Mouse (Mus musculus) ES-E14 (cell line): ENCODE results near the gene Chst3. TPM values are rescaled to one million over a fixed set of nuclear protein-coding genes. Genes with fewer than 3 reads are reported as not detected.
"Not testable (repeated sequence)": the region's sequence is repeated elsewhere in the genome, so short reads cannot be mapped to it uniquely, and the experiment has no call there.

Experiments
- DNase-seq: peaks from one replicate; pipeline ENCODE4 v3.0.0-alpha.2; 2013; ENCODE audit warnings: low read depth, low spot score
- H3K27ac ChIP-seq: 2 replicates; pipeline ENCODE4 v1.5.1; 2012; ENCODE audit warnings: low read depth, mild to moderate bottlenecking, low read length, moderate library complexity, mixed read lengths; ENCODE audit not compliant: poor library complexity, insufficient read depth, severe bottlenecking
- H3K36me3 ChIP-seq: 2 replicates; pipeline ENCODE4 v1.6.1; 2012; ENCODE audit warnings: mild to moderate bottlenecking, low read length, moderate library complexity, mixed read lengths; ENCODE audit not compliant: control insufficient read depth, poor library complexity, insufficient read depth, severe bottlenecking
- H3K4me1 ChIP-seq, 2 experiments: fragments of 150-350 bp in 1 of 2; sonication (generic) in 1 of 2; 2 replicates each; pipeline ENCODE4 v1.6.1; 2012; ENCODE audit warnings: low read length in 2 of 2, mild to moderate bottlenecking in 1 of 2, mixed read lengths in 1 of 2; ENCODE audit not compliant: control insufficient read depth in 2 of 2, insufficient read depth in 2 of 2, poor library complexity in 1 of 2
- H3K4me3 ChIP-seq, 2 experiments: fragments of 150-350 bp in 1 of 2; sonication (generic) in 1 of 2; 2 replicates each; pipeline ENCODE4 v1.5.1; 2012; ENCODE audit warnings: low read length in 2 of 2, low read depth in 1 of 2, mild to moderate bottlenecking in 1 of 2, mixed read lengths in 1 of 2; ENCODE audit not compliant: insufficient read depth in 1 of 2, poor library complexity in 1 of 2, severe bottlenecking in 1 of 2
- H3K9ac ChIP-seq: 2 replicates; pipeline ENCODE4 v1.6.1; 2012; ENCODE audit warnings: low read depth, mild to moderate bottlenecking, low read length, mixed read lengths; ENCODE audit not compliant: poor library complexity, insufficient read depth, severe bottlenecking
- H3K9me3 ChIP-seq: fragments of 150-350 bp; sonication (generic); 2 replicates; pipeline ENCODE4 v1.6.1; 2012; ENCODE audit warnings: low read depth, mild to moderate bottlenecking, low read length; ENCODE audit not compliant: control insufficient read depth, insufficient read depth
- CHD2 ChIP-seq: IDR thresholded peaks from 2 replicates; pipeline ENCODE4 v1.6.1; 2014; ENCODE audit warnings: mild to moderate bottlenecking, low read depth, low read length, inconsistent platforms
- HCFC1 ChIP-seq: IDR thresholded peaks from 2 replicates; pipeline ENCODE4 v1.6.1; 2012; ENCODE audit warnings: low read length, inconsistent platforms, borderline replicate concordance; ENCODE audit not compliant: insufficient read depth
- MAFK ChIP-seq: IDR thresholded peaks from 2 replicates; pipeline ENCODE4 v1.6.1; 2014; ENCODE audit warnings: mild to moderate bottlenecking, low read depth, low read length, inconsistent platforms; ENCODE audit not compliant: insufficient read depth
- ZC3H11A ChIP-seq: IDR thresholded peaks from 2 replicates; pipeline ENCODE4 v1.6.1; 2012; ENCODE audit warnings: low read depth, mild to moderate bottlenecking, inconsistent platforms, low read length, borderline replicate concordance
- ZNF384 ChIP-seq: IDR thresholded peaks from 2 replicates; pipeline ENCODE4 v1.6.1; 2012; ENCODE audit warnings: low read depth, low read length, inconsistent platforms
- in situ Hi-C, 2 experiments: fragments of 600-800 bp; cut with MboI; formaldehyde crosslinking; loops; one replicate each; pipeline ENCODE4 v1.15.1; 2025; ENCODE audit warnings: low sequenced_read_pairs in 2 of 2, inconsistent platforms in 1 of 2; ENCODE audit not compliant: unreplicated experiment in 2 of 2
- total RNA-seq: library from RNA; depleted of rRNA; stranded (reverse); fragments of 300-350 nt; gene quantifications from 2 replicates; pipeline ENCODE4 v1.2.3, GENCODE M21; 2012

The Chst3 gene
- total RNA-seq, 1 experiment, result 1.8 TPM

DNA sequence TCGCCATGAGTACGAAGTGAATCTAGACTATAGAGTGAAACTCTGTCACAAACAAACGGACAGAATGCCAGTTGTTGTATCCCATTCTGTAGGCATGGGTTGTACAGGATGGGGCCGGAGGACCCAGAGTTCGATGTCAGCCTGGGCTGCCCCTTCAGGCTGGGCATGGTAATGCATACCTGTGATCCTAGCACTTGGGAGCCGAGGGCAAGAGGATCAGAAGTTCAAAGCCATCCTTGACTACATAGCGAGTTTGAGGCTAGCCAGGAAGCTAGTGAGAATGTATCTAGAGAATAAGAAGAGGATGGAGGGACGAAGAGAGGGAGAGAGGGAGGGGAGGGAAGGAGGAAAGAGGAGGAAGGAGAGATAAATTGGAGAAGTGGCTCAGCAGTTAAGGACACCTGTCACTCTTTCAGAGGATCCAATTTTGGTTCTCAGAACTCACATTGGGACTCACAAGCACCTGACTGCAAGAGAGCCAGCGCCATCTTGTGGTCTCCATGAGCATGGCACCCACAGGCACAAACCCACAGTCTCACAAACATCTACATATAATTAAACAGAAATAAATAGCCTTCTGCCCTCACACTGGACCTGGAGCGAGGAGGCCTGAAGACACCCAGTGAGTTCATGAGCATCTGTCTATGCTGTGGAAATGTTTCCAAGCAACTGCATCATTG, 18.6 kb upstream of the Chst3 start:
- in situ Hi-C loops, result loop anchor here in 1 of 2 experiments (5.0 kb wide), 1 partner anchor 80 kb away; no protein-coding TSS in a partner anchor
- no peak overlapping the region for H3K4me3 ChIP-seq
- H3K4me1 ChIP-seq, result peaks cover 2 to 11% of the 10 kb centered on the region in 2 experiments; a peak in 1 of 4 replicates
- peak; percentile 60 for DNase-seq
- peaks cover 3% of the 10 kb centered on the region for H3K36me3 ChIP-seq
- H3K9ac ChIP-seq, result no peak overlapping the region
- TF ChIP-seq HCFC1, result no peak
- no peak for TF ChIP-seq CHD2
- TF ChIP-seq ZNF384, result no peak
- TF ChIP-seq MAFK, result no peak
- TF ChIP-seq ZC3H11A, result peak; percentile 54; the same call in 1 of the 2 replicates
- H3K27ac ChIP-seq, result no peak overlapping the region
- no peaks in the 10 kb centered on the region for H3K9me3 ChIP-seq

DNA sequence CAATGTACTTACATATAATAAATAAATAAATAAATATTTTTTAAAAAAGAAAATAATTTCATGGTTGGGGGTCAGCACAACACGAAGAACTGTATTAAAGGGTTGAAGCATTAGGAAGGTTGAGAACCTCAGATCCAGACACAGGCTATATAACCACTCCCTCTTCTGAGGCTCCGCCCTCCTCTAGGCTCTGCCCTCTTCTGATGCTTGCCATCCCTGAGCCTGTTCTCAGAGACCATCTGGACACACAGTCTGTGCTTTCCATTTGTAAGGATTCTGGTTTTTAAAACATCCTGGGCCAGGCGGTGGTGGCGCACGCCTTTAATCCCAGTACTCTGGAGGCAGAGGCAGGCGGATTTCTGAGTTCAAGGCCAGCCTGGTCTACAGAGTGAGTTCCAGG, 16.8 kb upstream of the Chst3 start:
- in situ Hi-C loops, result loop anchor here in 1 of 2 experiments (5.0 kb wide), 1 partner anchor 79 kb away; no protein-coding TSS in a partner anchor
- not testable (repeated sequence) for H3K9me3 ChIP-seq, H3K9ac ChIP-seq, H3K36me3 ChIP-seq, DNase-seq, H3K4me3 ChIP-seq, H3K27ac ChIP-seq
- H3K4me1 ChIP-seq, result peaks cover 3 to 15% of the 10 kb centered on the region in 2 experiments; a peak in 3 of 4 replicates

DNA sequence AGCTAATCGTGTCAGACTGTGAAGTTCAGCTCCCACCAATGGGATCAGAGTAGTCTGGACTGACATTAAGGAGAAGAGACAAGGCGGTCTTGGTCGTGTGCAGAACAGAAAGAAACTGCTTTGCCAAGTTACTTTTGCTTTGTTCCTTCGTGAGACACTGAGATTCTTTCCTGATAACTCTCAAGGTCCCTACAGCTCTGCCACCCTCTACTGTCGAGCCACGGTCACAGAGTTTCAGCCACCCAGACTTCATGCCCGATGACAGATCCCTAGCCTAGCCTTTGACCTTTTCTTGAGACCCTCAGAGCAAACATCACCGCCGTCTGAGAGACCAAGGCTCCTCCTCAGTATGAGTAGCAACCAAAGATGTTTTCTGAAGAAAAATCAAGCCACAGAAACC, 14.9 kb upstream of the Chst3 start:
- no peaks in the 10 kb centered on the region for H3K9me3 ChIP-seq
- H3K9ac ChIP-seq, result no peak overlapping the region
- in situ Hi-C loops, result no loop called here
- H3K27ac ChIP-seq, result no peak overlapping the region
- TF ChIP-seq CHD2, result no peak
- no peak for TF ChIP-seq ZC3H11A
- no peak for TF ChIP-seq MAFK
- TF ChIP-seq HCFC1, result no peak
- TF ChIP-seq ZNF384, result no peak
- H3K4me1 ChIP-seq, result peaks cover 4 to 21% of the 10 kb centered on the region in 2 experiments; a peak in 3 of 4 replicates
- DNase-seq, result no peak
- peaks cover 3% of the 10 kb centered on the region for H3K36me3 ChIP-seq
- H3K4me3 ChIP-seq, result no peak overlapping the region

- TF ChIP-seq HCFC1 (no peak), ZNF384 (no peak), CHD2 (no peak), ZC3H11A (no peak), MAFK (no peak)
- peaks cover 4 to 21% of the 10 kb centered on the region in 2 experiments; a peak in 3 of 4 replicates for H3K4me1 ChIP-seq
- in situ Hi-C loops, result no loop called here
- H3K4me3 ChIP-seq, result no peak overlapping the region
- peak overlapping the region; percentile 14; the same call in 1 of the 2 replicates for H3K9ac ChIP-seq
- no peaks in the 10 kb centered on the region for H3K9me3 ChIP-seq
- DNase-seq, result no peak
- no peaks in the 10 kb centered on the region for H3K36me3 ChIP-seq
- peak overlapping the region; percentile 6; the same call in 1 of the 2 replicates for H3K27ac ChIP-seq
Observed at GRCm38 (mm10) chr10:60230321-60231088, 11.4 kb upstream of the Chst3 start.
